Mouse (Mus musculus): ENCODE results near the gene Hs3st2. TPM values are rescaled to one million over a fixed set of nuclear protein-coding genes. Genes with fewer than 3 reads are reported as not detected.

Hs3st2 gene
- 0.05 and 0.08 TPM in 2 replicates for polyA plus RNA-seq (2015; fragmentation: Nextera tagmentation; extraction: Ambion mirVana)

GRCm38 (mm10) chr7:121391225-121391983 is at the start of gene Hs3st2:
Hs3st2 (plus strand) TSS chr7:121391859.

All from skeletal muscle tissue, postnatal 0 days (tissue).